Mouse (Mus musculus) CD4-positive, CD25-positive, alpha-beta regulatory T cell, adult 4 months (primary cell): Measurements from ENCODE around the gene Slc16a13. TPM values are rescaled to one million over a fixed set of nuclear protein-coding genes. Genes with fewer than 3 reads are reported as not detected.
A peak's percentile ranks its signal among the peaks of the same experiment; 100 is the strongest.

Experiments
- ATAC-seq: one replicate; pipeline ENCODE4 v1.8.0; 2017
- polyA plus RNA-seq, 2 experiments: library from polyadenylated mRNA; unstranded; fragments of 100-300 nt; shearing (Covaris generic); gene quantifications; one replicate each; pipeline ENCODE4 v1.2.1; 2017

Slc16a13 gene
- 1 to 10 TPM; 2.7 to 3.9 TPM for polyA plus RNA-seq

DNA sequence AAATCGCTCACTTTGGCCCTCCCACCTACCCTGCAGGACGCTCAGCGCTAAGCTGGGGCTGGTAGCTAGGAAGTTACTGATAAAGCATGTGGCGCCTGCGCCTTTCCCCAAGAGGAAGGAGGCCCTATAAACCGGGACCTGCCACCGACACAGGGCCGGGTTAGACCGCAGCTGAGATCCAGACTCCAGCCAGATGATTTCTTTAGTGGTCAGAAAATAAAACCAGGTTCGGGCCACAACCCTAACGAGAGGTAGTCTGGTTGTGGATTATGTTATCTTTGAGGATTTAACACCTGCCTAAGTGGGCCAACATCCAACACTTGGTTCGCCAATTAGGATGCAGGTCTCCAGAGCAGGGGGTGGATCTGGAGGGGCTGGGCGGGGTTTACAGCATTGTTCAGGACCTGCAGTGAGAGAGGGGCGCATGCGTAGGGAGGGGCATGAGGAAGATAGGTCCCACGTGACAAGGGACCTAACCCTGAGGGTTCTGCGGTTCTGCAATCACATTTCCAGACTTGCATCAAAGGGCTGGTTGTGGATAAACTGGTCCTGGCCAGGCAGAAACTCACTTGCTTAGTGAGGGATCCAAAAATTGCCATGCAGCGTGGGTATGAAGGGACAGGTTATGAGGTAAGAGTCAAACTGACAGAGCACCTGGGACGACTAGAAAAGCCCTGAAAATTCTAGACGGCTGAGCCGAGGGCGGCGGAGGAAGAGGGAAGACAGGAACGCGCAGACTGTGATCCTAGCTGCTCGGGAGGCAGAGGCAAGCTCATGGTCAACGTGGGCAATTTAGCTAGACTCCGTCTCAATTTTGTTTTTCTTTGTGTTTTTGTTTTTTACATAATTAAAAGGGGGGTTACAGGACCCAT, at the start of gene Slc16a13:
Slc16a13 (minus strand) TSS at position 334 of the 872 bp plus-strand sequence.
- ATAC-seq = peak; percentile 94

DNA sequence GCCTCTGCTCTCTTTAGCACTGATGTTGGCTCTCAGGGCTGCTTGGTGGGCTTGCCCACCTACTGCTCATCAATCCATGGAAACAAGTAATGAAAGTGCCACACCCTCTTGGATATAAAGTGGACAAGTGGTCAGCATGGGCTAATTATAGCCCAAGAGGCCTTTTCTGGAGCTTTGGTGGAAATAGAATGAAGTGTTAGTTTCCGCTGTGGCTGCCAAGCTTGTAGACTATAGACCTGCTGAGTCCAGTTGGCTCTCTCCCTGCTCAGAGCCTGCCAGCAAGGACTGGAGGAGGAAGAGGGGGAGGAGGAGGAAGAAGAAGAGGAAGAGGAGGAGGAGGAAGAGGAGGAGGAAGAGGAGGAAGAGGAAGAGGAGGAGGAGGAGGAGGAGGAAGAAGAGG, 45.5 kb upstream of the Slc16a13 start:
- ATAC-seq = no peak

DNA sequence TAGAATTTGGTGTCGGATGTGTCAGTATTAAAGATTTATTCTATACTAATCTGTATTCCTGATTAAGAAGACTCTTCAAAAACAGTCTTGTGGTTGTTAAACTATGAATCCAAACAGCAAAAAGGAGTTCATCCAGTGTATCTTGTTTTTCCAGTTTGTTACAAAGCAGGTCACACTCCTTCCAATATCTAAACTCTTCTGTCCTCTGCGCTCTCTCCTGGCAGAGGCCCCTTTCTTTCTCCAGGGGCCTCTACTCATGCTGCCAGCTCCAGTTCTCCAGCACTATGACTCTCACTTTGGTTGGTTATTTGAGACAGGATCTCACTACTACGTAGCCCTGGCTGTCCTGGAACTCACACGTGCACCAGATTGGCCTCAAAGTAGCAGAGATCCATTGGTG, 45.0 kb upstream of the Slc16a13 start:
- ATAC-seq = no peak

DNA sequence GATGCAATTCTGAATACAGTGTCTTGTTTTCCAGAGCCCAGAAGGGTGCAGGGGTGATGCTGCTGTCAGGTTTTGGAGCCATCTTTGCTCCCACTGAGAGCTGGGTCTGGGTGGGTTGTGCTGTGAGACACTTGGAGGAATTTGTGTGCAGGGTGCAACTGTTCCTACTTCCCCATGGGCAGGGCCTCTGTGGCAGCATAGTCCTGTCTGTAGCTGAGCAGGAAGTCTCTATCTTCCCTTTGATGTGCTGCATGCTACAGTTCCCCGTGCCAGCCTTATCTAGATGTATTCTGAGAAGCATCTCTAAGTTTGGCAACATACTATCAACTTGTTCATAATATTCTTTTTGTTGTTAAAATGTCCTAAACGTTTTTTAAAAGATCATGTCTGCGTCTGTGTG, 44.4 kb upstream of the Slc16a13 start:
- peak; percentile 87 for ATAC-seq

DNA sequence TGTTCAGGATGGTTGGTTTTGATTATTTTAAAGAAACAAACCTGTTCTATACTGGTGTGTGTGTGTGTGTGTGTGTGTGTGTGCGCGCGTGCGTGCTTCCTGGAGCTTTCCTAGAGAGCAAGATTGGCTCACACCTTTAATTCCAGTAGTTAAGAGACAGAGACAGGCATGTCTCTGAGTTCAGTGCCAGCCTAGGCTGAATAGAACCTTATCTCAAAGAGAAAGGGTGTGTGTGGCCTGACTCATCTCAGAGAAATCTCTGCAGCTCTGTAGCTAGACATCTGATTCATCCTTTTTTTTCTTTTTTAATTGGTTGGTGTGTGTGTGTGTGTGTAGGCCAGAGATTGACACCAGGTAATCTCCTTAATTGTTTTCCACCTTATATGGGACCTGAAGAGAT, 38.2 kb upstream of the Slc16a13 start:
- ATAC-seq = no peak

DNA sequence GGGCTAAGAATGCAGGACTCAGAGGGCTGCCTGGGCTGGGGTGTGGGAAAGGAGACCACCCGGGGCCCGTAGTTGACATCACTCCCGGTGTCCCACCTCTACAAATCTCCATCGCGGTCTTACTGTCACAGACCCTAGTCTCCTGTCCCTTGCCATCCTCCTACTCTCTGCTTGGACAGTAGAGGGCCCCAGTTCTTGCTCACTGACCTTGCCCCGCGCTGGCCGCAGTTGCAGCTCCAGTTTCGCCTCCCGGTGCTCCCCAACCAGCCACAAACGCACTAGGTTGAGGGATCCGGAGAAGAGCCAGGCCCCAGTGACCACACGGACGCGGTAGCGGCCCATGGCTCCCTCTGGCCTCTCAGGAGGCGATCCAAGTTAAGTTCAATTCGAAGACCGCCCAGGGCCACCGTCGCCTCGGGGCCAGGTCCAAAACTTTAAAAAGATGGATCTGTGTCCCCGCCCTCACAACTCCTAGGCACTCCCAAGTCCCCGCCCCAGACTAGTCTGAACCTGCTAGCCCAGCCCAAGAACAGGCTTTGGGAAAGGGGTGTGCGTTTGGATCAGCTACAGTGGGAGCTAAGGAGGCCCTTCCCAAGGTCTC, 34.2 kb upstream of the Slc16a13 start, which contains the start of gene Alox12:
Alox12 (minus strand) TSS at position 423 of the 601 bp plus-strand sequence.
- ATAC-seq = no peak

DNA sequence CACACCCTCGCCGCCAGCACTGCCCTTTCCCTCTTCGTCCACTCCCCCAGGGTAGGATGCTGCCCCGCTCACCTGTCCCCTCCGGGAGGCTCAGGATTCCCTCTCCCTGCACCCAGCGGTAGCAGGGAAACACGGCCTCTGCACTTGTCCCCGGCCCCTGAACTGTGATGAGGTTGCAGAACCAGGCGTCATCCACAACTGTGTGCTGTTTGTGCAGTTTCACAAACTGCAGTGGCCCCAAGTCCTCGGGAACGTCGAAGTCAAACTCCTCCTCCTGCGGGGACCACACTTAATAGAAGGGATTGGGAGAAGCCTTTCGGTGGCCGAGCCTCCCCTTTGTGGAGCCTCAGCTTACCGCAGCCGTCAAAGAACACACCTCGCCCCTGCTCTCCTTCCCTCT, 33.5 kb upstream of the Slc16a13 start:
- no peak for ATAC-seq

DNA sequence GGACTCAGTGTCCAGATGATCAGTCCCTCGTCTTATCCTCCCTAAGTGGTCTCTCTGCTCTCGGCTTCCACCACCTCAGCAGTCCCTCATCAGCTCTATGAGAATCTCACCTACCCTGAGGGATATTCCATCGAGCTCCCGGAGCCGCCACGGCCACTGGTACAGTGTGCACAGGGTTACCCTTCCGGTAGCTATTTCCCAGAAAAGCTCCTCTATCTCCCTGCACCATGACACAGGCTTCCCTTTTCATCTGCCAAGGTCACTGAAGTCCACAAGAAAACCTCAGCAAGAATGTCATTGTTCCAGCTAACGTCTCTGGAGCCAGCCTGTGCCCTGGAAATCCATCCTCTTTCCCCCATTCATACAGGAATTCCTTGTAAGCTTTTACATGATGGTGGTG, 31.0 kb upstream of the Slc16a13 start:
- no peak for ATAC-seq

DNA sequence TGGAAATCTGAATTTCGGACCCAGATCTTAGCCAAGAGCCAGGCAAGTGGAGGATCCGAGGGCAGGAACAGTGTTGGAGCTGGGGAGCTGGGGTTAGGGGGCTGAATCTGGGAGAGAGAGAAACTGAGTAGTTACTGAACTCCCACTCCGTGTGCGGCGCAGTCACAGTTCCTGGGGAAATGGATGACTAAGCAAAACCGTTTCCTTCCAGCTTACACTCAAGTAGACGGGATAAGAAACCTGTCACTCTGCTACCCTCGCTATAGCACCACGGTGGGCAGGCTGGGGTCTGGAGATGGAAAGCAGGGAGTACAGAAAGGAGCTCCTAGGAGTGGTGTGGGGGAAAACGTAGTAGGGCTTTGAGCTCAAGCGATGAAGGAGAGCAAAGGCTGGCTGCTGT, 29.3 kb upstream of the Slc16a13 start:
- no peak for ATAC-seq

DNA sequence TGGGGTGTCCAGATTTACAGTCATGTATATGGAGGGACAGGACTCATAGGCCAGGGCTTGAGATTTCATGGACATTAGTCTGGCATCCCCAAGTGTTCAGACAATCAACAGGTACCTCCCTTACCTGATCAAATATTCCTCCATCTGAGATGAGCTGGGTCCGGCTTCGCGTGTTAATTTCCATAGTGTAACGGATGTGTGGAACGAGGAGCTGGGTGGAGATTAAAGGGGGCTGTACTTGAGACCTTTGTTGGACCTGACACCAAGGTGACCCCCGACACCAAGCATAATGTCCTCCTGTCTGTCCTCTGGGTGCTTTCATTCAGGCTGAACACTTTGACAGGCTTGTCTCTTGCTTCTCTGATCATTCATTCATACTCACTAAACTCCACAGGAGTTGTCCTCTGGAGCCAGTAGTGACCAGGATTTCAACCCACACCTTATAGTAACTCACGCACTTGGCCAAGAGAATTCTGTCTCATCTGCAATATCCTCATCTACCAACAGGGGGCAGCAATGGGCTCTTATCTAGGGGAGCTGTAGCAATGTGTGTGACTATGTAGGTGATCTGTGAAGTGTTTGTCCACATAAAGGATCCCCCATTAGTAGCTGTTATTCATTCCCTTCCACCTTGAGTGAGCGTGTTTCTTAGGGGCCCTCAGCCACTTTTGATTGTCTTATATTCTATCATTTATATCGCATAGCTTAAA, 26.4 kb upstream of the Slc16a13 start:
- ATAC-seq = peak; percentile 67

DNA sequence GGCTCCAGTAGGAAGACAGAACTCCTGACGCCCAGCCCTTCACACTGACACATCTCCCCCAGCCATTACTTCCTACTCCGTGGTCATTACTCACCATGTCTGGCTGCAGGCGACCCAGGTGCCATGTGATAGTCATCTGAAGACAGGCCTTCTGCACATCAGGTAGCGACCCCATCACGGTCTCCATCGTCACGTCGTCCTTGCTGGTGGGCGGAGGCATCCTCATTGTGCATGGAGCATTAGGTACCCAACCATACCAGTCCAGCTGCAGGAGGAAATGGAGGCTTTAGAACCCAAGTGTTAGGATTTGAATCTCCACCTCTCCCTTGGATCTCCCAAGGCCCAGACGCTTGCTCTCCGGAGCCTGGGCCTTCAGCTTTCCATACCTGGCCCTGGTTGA, 21.7 kb upstream of the Slc16a13 start:
- no peak for ATAC-seq

DNA sequence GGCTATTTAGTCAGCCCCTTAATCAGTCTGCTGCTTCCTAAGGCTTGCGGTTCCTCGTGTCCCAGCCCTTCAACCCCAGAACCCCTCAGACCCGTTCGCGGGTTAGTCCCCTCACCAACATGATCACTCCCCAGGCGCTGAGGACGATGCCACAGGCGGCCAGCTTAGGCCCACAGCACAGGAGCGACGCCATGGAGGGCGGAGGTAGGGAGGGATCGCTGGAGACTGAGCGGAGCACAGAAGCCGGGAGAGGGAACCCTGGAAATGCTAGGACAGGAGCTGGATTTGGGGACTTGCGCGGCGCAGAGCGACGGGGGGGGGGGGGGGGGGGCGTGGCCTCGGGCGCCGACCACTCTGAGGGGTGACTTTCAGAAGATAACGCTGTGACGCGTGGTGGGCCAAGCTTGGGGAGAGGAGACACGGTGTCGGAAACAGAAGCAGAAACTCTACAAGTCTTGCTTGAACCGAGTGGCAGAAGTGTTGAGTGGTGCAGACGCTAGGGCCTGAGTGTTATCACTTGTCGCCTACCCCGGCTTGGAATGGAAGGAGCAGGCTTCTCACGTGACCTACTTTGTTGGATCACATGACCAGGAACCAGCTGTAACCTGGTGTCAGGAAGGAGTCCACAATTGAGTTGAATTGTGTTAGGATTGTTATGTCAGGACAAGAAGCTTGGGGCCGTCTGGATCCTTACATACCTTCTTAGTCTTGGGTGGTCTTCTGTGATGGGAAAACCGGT, 18.8 kb upstream of the Slc16a13 start, which contains the start of the genes Gm21988 and Rnasek:
Gm21988 (minus strand) TSS at position 290 of the 739 bp plus-strand sequence.
Rnasek (minus strand) TSS at position 302 of the 739 bp plus-strand sequence.
- peak; percentile 69 for ATAC-seq

DNA sequence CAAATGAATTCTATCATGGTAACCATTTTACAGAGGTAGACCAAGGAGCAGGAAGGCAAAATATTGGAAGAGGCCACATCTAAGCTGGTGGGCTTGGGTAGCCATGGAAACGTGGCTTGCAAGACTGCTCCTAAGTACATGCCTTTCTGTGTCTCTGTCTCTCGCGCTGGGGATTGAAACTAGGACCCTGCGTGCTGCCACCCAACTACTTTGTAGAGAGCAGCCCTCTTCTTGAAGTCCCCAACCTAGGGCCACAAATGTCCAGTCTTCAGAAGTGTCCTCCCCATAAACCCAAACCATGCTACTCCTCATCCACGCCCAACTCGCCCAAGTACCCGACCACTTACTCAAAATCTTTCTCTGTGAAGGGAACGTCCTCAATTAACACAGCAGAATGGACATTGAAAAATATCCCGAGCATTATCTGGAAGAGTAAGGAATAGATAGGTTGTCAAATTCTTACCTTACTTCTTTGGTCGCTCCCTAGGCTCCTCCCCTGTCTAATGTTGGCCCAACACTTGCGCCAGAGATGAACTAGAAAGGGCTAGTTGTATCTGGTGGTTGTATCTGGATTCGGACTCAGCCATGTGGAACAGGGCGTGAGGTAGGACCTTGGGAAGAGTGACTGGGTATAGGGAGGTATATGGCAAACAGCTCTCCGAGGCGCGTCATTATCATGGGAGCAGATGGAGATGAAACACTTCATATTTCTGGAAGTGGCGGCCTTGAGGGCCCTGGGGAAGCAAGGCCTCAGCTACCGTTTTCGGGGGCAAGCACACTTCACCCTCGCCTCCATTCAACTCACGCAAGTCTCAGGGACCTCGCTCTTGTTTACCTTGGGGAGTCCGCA, 18.0 kb upstream of the Slc16a13 start:
- ATAC-seq = no peak

DNA sequence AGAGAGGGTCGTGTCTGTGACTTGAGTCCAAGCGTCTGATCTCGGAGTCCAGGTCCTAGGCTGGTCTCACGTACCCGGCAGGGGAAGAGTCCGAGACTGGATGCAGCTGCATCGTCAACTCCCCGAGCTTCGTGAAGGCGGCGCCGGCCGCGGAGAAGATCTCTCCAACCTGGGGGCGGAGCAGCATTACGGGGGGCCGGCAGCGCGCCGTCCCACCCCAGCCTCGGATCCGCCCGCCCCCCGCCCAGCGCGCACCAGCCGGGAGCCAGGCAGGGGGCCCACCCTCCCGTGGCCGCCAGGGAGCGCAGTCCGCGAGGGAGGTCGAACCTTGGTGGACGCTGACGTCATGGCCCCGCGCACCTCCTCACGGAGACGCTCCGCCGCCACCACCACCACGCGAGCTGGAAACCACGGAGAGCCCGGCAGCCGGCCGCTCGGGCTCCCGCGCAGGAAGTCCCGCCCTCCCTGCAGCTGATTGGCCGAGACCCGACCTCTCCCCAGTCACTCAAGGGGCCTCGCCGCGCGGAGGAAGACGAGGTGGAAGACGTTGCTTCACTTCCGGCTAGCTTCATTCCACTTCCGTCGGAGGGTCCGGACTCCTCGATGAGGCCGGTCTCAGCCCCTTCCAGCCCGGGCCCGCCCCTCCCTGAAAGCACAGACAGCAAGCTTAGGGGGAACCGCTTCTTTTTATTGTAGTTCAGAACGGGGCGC, 16.7 kb upstream of the Slc16a13 start, which contains the start of gene 0610010K14Rik:
0610010K14Rik (minus strand) TSS at position 458 of the 711 bp plus-strand sequence.
- ATAC-seq = peak; percentile 90

DNA sequence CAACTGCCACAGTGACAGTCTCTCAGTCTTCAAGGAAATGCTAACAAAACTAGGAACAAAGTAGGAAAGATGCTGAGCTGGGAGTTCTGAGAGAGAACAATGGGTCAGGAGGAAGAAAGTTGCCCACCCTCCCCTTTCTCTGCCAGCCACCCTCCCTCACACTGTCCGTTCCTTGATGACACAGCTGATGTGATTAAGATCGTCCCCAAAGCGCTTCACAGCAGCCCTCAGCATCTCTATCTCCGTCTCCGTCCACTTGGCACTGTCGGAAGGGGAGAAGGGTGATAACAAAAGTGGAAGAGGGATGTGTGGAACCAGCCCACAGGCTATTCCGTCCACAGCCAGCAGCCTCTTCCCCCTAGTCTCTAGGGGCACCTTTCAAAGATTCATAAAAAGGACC, 15.9 kb upstream of the Slc16a13 start:
- ATAC-seq = no peak

DNA sequence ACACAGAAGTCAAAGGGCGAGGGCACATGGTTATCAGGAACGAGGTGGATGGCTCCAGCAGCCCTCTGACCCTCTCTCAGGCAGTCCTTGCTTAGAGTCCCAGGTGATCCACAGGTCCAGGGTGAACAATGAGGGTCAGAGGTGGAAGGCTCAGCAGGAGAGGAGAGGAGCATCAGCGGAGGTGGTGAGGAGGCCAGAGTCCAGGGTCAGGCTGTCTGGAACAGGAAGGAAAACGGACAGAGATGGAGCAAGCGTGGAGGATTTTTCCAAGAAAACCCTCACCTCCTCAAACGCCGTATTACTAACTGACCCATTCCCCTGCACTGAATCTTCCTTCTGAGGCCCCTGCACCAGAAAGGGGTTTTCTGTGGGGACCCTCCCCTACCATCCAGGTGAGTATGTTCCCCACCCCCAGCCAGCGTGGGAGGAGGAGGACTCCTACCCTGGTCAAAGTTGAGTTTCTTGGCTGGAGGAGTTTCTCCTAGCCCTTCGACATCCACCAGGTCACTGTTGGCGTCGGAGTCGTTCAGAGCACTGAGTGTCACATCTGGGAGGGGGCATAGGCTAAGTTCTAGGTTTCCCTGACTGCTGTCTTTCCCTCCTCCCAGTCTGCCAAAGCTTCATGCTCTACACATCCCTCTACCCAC, 14.5 kb upstream of the Slc16a13 start:
- ATAC-seq = no peak

DNA sequence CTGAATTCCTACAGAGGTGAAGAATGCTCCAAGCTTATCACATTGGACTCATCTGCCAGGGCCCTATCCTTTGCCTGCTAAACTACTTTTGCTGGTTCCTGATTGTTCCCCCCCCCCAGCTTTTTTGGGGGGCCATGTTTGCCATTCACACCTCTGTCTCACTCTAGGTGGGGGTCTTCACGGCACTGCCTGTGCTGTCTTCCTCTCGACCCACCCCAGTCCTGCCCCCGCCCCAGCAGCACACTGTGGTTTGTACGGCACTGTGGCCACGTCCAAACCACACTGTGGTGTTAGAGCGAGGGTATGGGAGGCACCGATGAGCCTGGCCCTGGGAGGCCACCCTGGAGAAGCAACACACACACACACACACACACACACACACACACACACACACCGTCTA, 13.6 kb upstream of the Slc16a13 start:
- no peak for ATAC-seq

DNA sequence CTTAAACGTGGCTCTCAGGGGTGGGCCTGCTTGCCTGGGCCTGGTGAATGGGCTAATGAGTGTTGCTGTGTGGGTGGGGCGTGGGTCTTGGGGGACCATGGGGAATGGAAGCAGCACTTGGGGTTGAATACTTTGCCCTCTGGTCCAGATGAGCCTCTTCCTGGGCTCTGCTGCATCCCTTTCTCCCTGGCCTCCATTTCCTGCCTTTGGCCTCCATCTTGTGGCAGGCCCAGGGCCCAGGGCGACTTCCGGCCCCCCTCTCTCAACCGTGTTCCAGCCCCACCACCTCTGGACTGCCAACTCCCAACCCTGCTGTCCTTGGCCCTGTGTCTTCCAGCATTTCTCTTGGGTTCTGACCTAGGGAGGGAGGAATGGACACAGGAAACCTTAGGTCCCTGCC, 13.2 kb upstream of the Slc16a13 start:
- ATAC-seq = no peak

DNA sequence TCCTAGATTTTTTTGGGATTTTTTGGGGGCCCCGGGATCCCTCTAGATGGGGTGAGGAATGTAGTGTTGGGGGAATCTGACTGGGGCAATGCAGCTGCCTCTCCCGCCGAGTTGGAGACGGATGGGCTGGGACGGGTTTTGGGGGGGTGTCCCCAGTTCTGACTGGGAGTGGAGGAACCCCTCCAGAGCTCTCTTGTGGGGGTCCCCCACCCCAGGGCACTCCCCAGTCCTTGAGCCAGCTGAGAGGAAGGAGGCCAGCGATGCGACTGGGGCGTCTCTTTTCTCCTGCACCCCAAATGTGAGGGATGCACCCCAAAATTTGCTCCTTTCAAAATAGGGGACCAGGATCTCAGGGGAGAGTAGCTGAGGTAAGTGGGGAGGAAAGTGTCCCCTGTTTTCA, 12.2 kb upstream of the Slc16a13 start:
- ATAC-seq = no peak

DNA sequence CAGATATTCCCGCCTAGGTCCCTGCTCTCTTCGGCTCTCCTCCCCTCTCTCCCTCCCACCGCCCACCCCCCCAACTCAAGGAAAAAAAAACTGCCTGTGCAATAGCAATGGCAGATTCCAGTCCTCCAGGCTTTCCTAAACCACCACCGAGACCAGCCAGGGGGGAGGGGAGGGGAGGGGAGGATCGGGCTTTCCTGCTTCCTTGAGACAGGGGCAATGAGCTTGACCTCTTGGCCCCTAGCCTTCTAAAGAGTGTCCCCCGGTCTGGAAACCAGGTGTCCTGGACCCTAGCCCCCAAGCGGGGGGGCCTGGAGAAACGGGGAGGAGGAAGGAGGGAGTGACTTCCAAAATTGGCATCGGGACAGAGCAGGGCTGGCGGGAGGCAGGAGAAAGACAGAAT, 11.7 kb upstream of the Slc16a13 start:
- no peak for ATAC-seq
